Mouse (Mus musculus) liver, adult 2 months (tissue): Measurements from ENCODE around the gene Samd13.

Experiments used
- CTCF ChIP-seq: fragments of 200-500 bp; IDR thresholded peaks from 2 replicates; pipeline ENCODE4 v1.5.1; 2011; ENCODE audit warnings: low read depth, low read length, control low read depth
- POLR2A ChIP-seq: fragments of 200-500 bp; IDR thresholded peaks from 2 replicates; pipeline ENCODE4 v1.6.1; 2011; ENCODE audit warnings: low read length, control low read depth; ENCODE audit not compliant: insufficient read depth; ENCODE audit errors: extremely low read depth

- TF ChIP-seq CTCF (no peak), POLR2A (no peak)
These were observed 87.0 kb downstream of the Samd13 start for GRCm38 (mm10) chr3:146598411-146598810.
